Mouse (Mus musculus) skeletal muscle tissue, adult 2 months (tissue): ENCODE data around the gene Efhb.
A peak's percentile ranks its signal among the peaks of the same experiment; 100 is the strongest.

Experiments used
- DNase-seq: peaks from one replicate; pipeline ENCODE4 v3.0.0-alpha.2; 2012; ENCODE audit warnings: low read depth, low spot score

The Efhb gene

GRCm38 (mm10) chr17:53462603-53463495 lies at the start of gene Efhb:
TSS of gene Efhb (minus strand) at chr17:53463321.
- peak; percentile 74 for DNase-seq

- DNase-seq = peak; percentile 8
Observed at GRCm38 (mm10) chr17:53512311-53512951, 49.3 kb upstream of the Efhb start.

- no peak for DNase-seq
Observed at GRCm38 (mm10) chr17:53502966-53503365, 39.8 kb upstream of the Efhb start.

- DNase-seq = no peak
Observed at GRCm38 (mm10) chr17:53489007-53489378, 25.9 kb upstream of the Efhb start.

- DNase-seq = no peak
Observed at GRCm38 (mm10) chr17:53488291-53489006, 25.3 kb upstream of the Efhb start.

- DNase-seq = no peak
Observed at GRCm38 (mm10) chr17:53480433-53480832, 17.3 kb upstream of the Efhb start.

GRCm38 (mm10) chr17:53479604-53480041 lies 16.5 kb upstream of the Efhb start:
- DNase-seq = peak; percentile 20

GRCm38 (mm10) chr17:53478858-53479603 lies 15.9 kb upstream of the Efhb start, which contains the start of gene Rab5a:
TSS of gene Rab5a (plus strand) at chr17:53479234.
- DNase-seq = peak; percentile 99

- no peak for DNase-seq
Observed at GRCm38 (mm10) chr17:53478066-53478857, 15.1 kb upstream of the Efhb start.

GRCm38 (mm10) chr17:53468697-53469096 lies 5.6 kb upstream of the Efhb start:
- no peak for DNase-seq

GRCm38 (mm10) chr17:53465569-53465968 lies 2.4 kb upstream of the Efhb start:
- no peak for DNase-seq

GRCm38 (mm10) chr17:53463496-53463840 lies 347 bp upstream of the Efhb start:
- no peak for DNase-seq

- DNase-seq = no peak
Observed at GRCm38 (mm10) chr17:53456742-53457141, 6.4 kb downstream of the Efhb start.

GRCm38 (mm10) chr17:53456152-53456551 lies 7.0 kb downstream of the Efhb start:
- no peak for DNase-seq

- peak; percentile 10 for DNase-seq
Observed at GRCm38 (mm10) chr17:53402689-53403306, 60.3 kb downstream of the Efhb start.

GRCm38 (mm10) chr17:53393201-53393600 lies 69.9 kb downstream of the Efhb start:
- DNase-seq = no peak

- no peak for DNase-seq
Observed at GRCm38 (mm10) chr17:53389507-53389906, 73.6 kb downstream of the Efhb start.

- no peak for DNase-seq
Observed at GRCm38 (mm10) chr17:53387581-53388473, 75.3 kb downstream of the Efhb start.

GRCm38 (mm10) chr17:53386863-53387262 lies 76.3 kb downstream of the Efhb start:
- DNase-seq = no peak
